Mouse (Mus musculus) granulocyte monocyte progenitor cell, adult 5-6 weeks (primary cell): ENCODE measurements around the gene Yif1a. TPM values are rescaled to one million over a fixed set of nuclear protein-coding genes. Genes with fewer than 3 reads are reported as not detected.

ENCODE experiments used
- ATAC-seq: replicated peaks from 2 replicates; pipeline ENCODE4 v1.8.0; 2016; ENCODE audit warnings: mild to moderate bottlenecking, moderate TSS enrichment, inconsistent platforms; ENCODE audit not compliant: poor library complexity, severe bottlenecking
- total RNA-seq, 2 experiments: library from RNA; stranded (forward) in 1 of 2; stranded (reverse) in 1 of 2; fragments of 200-712, 200-1000 nt in 1 of 2; fragments of >200 nt in 1 of 2; fragmentation: Nextera tagmentation in 1 of 2; gene quantifications; 2 replicates each; pipeline ENCODE4 v1.2.3; 2014 to 2017

The Yif1a gene
- total RNA-seq, 2 experiments from 2014 or later: 14.6 to 37.3 TPM

- no peak for ATAC-seq
These were observed 29.3 kb upstream of the Yif1a start for GRCm38 (mm10) chr19:5058801-5059771.

DNA sequence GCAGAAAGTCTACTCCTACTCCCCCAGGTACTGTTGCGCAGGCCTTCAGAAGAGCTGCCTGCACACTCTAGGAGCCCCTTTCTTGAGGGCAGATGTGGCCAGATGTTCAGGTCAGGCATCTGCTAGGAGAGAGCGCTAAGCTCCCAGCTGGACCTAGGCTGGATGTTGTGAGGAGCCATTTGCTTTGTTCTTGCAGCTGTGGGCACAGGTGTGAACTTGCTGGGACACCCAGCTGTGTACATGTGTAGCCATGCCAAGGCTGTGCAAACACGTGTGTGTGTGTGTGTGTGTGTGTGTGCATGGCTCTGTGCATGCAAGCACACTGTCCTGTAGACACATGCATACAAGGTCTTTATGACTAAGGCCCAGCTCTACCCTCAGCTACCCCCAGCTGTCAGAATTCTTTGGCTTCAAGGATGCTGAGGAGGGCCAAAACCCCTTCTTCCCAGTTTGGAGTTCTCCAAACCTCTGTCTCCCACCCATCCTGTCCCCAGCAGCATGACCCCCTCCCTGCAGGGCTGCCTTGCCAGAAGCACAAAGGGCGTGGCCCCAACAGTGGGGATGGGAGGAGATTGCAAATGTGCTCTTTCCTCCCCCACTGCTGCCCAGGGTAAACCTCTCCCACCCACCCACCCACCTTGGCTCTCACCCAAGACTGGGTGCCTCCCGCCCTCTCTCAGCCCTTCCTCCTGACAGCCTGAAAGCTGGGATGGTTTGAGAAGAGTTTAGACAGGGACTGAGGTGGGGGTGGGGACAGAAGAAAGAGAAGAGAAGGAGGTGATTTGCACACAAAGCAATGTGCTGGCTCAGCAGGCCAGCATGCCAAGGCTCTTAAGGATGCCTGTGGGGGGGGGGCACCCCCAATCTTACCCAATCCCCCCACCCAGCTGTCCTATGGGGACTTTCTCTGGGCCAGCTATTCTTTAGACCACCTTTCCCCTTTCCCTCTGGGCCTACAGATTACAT, 27.7 kb upstream of the Yif1a start:
- no peak for ATAC-seq

GRCm38 (mm10) chr19:5062041-5062440, 26.3 kb upstream of the Yif1a start:
- ATAC-seq: no peak

DNA sequence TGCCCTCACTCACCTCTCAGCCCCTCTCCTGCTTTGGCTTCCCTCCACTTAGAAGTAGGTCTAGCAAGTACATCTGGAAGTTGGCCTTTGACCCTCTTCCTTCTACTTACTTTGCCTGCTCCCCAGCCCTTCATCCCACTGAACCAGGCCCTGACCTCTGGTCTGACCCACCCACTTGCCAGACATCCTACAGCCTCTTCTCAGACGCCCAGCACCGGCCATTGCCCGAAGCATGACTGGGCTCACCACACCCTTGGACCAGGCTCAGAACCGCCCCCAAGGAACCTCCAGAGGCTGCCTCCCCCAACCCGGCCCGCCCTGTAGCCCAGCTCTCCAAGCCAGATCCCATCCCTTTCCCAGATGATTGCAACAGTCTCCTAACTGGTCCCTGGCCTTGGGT, 25.9 kb upstream of the Yif1a start:
- ATAC-seq: no peak

- ATAC-seq: no peak
These were observed 23.2 kb upstream of the Yif1a start for GRCm38 (mm10) chr19:5065104-5065503.

DNA sequence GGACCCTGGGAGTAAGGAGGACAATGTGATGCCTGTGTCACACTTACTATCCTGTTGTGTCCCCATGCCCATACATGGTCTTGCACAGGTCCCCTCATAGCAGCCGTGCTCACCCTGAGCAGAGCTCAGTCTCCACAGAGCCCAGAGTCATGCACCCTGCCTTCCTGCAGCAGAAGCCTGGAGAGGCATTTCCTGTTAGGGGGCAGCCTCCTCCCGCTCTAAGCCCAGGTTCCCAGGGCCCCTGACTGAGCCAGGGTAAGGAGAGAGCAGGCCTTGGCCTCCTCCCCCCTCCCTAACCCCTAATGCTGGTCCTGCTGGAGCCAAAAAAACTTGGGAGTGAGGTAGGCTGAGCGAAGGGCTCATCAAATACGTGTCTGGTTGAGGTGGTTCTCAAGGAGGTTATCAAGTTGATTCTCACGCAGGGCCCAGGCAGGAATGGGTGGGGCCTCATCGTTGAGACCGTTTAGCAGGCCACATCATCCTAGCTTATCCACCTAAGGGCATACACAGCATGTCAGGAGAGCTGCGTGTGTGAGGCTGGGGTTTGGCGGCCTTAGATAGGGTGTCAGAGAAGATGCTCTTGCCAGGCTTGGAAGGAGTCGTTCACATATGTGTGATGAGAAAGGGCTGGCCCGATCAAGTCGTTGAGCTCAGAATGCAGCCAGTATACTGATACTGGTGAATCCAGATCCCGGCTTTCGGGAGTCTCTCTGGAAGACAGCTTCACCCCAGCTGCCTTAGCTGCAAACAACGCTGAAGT, 21.1 kb upstream of the Yif1a start:
- no peak for ATAC-seq

DNA sequence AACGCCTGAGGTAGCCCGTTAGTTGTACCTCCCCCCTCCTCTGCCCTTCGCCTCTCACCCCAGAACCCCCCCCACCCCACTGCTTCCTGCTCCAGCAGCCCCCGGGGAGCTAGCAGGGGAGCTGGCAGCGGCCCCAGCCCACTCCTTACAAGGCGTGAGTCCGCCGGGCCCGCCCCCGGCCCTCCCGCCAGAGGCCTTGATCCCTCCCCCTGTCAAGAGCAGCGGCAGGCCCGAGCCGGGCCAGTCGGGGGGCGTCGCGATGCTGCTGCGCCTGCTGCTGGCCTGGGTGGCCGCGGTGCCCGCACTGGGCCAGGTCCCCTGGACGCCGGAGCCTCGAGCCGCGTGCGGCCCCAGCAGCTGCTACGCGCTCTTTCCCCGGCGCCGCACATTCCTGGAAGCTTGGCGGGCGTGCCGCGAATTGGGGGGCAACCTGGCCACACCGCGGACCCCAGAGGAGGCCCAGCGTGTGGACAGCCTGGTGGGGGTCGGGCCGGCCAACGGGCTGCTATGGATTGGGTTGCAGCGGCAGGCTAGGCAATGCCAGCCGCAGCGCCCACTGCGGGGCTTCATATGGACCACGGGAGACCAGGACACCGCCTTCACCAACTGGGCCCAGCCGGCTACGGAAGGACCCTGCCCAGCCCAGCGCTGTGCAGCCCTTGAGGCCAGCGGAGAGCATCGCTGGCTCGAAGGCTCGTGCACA, 20.3 kb upstream of the Yif1a start, which contains the start of gene Cd248:
Gene Cd248 (plus strand): TSS at position 212 of the 703 bp plus-strand sequence.
- ATAC-seq: no peak; the same call in 1 of the 2 replicates

DNA sequence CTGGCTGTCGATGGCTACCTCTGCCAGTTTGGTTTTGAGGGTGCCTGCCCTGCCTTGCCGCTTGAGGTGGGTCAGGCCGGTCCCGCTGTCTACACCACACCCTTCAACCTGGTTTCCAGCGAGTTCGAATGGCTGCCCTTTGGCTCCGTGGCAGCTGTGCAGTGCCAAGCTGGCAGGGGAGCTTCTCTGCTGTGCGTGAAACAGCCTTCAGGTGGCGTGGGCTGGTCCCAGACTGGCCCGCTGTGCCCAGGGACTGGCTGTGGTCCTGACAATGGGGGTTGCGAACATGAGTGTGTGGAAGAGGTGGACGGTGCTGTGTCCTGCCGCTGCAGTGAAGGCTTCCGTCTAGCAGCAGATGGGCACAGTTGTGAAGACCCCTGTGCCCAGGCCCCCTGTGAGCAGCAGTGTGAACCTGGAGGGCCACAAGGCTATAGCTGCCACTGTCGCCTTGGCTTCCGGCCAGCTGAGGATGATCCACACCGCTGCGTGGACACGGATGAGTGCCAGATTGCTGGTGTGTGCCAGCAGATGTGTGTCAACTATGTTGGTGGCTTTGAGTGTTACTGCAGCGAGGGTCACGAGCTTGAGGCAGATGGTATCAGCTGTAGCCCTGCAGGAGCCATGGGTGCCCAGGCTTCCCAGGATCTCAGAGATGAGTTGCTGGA, 19.6 kb upstream of the Yif1a start:
- ATAC-seq: no peak

DNA sequence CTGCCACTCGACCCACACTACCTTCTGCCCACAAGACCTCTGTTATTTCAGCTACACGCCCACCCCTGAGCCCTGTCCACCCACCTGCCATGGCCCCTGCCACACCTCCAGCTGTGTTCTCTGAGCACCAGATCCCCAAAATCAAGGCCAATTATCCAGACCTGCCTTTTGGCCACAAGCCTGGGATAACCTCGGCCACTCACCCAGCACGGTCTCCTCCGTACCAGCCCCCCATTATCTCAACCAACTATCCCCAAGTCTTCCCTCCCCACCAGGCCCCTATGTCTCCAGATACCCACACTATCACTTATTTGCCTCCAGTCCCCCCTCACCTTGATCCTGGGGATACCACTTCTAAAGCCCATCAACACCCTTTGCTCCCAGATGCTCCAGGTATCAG, 18.9 kb upstream of the Yif1a start:
- ATAC-seq: no peak

GRCm38 (mm10) chr19:5069978-5070377, 18.4 kb upstream of the Yif1a start:
- no peak for ATAC-seq

DNA sequence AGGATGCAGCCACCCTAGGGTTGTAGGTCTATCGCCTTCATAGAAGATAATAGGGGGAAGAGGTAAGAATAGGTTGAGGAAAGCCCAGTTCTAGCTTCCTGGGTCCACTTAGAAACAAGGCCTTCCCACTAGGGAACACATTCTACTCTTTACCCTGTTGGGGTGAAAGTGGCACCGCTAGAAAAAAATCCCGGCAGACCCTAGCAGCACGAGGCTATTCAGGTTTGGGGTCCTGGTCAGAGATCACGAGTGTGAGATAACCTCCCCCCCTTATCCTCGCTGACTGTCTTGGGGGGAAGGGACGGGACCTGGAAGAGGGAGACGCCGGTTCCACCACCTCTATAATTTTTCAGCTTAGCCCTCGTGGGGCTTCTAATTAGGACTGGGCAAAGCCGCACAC, 17.3 kb upstream of the Yif1a start:
- ATAC-seq: no peak

- ATAC-seq: peak; percentile 72
These were observed 16.6 kb upstream of the Yif1a start for GRCm38 (mm10) chr19:5071545-5072369.

DNA sequence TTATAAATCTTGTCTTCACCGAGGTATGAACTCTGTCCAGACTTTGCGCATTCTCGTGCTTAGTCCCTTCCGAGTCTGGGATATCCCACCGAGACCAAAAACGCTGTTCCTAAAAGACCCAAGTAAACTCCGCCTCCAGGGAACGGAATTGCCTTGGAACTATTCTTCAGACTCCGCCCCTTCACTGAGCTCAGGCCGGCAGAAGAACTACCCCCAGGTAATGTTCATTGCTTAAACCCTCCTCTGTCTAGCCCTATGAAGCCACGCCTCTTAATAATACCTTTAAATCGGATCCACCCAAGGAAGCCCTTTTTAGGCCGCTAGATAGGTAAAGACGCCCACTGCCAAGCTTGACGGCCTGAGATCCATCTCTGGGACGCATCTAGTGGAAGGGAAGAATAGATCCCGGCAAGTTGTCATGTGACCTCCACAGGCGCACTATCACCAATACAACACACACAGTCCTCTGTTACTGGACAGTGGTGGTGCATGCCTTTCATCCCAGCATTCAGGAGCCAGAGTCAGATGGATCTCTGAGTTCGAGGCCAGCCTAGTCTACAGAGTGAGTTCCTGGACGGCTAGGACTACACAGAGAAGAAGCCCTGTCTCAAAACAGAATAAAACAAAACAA, 15.8 kb upstream of the Yif1a start:
- no peak for ATAC-seq

DNA sequence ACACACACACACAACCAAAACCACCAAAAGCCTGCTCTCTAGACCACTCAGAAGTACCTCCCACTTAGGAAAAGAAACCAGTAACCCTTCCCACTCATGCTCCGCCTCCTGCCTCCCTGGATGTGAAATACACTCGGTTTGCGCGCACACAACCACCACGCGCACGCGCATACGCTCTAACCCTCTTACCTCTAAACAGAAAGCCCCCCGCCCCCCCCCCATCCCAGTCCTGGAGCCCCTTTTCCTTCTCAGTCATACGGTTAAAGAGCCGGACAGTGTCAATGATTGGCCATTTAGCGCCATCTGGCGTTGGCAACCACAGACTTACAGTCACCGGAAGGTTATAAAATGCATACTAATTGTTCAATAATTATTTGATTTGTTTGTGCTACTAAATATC, 15.3 kb upstream of the Yif1a start:
- no peak; the same call in 1 of the 2 replicates for ATAC-seq

DNA sequence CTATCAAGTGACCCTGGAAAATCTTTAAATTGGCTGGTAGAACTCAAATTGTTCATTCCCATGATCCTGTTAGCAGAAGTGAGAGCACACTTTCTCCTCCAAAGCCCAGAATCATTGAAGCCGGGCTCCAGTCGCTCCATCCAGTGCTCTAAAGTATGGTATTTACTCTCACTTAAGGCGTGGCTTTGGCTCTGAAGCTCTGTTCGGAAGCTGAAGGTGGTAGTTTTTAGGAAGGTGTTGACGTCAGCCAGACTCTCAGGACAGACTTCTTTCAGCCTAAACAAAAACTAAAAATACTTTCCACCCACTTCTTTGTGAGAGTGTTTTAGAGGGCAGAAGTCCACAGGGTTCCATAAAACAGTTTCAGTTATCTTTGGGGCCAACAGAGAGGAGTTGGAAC, 14.8 kb upstream of the Yif1a start:
- no peak for ATAC-seq

- ATAC-seq: no peak
These were observed 9.1 kb upstream of the Yif1a start for GRCm38 (mm10) chr19:5079279-5079678.

DNA sequence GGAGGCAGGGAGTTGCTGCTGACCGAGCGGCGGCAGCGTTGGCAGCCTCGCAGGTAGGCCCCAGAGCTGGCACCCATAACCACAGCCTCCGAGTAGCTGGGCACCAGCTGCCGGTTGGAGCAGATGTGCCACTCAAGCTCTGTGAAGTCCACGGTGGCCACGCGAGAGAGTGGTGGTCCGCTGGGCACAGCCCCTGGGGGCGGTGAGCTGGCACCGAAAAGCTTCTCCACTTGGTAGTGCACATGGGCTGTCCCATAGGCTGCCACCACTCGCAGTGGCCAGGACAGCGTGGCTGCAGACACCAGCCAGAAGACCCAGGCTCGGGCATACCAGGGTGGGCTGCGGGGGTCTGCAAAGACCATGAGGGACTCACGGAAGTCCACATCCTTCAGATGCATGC, 6.3 kb upstream of the Yif1a start:
- ATAC-seq: no peak

GRCm38 (mm10) chr19:5082596-5082995, 5.7 kb upstream of the Yif1a start:
- ATAC-seq: no peak
